Mouse (Mus musculus): ENCODE data around the gene Trim71. TPM values are rescaled to one million over a fixed set of nuclear protein-coding genes. Genes with fewer than 3 reads are reported as not detected.

Gene Trim71
- total and polyA plus RNA-seq, 2 experiments, result not detected

GRCm38 (mm10) chr9:114466871-114467270, 97.3 kb downstream of the Trim71 start:
- no peaks in the 10 kb centered on the region for H3K27me3 ChIP-seq (ENCODE audit: control insufficient read depth, insufficient read depth, low read length)
- DNase-seq (ENCODE audit: extremely low read depth, low read depth, low spot score), result no peak
- H3K4me1 ChIP-seq (ENCODE audit: control insufficient read depth, insufficient read depth, low read length), result no peaks in the 10 kb centered on the region
- peaks cover 6% of the 10 kb centered on the region; the same call in 1 of the 2 replicates for H3K36me3 ChIP-seq (ENCODE audit: control insufficient read depth, insufficient read depth, low read length)
- no peak overlapping the region for H3K9ac ChIP-seq (ENCODE audit: low read depth, low read length)
- TF ChIP-seq CTCF (IDR thresholded peaks at IDR 0.05; ENCODE audit: low read depth, low read length), result no peak
- TF ChIP-seq POLR2A (IDR thresholded peaks at IDR 0.05; ENCODE audit: extremely low read depth, insufficient read depth, low read length), result no peak
- no peak overlapping the region for H3K4me3 ChIP-seq (ENCODE audit: insufficient read depth, low read depth, low read length)
- WGBS, result 90% methylated on average over 7 of the region's 7 CpGs
- no peaks in the 10 kb centered on the region for H3K79me2 ChIP-seq (ENCODE audit: control insufficient read depth, insufficient read depth, low read length)
- H3K27ac ChIP-seq (replicated peaks; ENCODE audit: insufficient read depth, low read depth, low read length), result no peak overlapping the region

- no peak overlapping the region for H3K9ac ChIP-seq (ENCODE audit: low read depth, low read length)
- TF ChIP-seq CTCF (IDR thresholded peaks at IDR 0.05; ENCODE audit: low read depth, low read length), result no peak
- no peak for TF ChIP-seq POLR2A (IDR thresholded peaks at IDR 0.05; ENCODE audit: extremely low read depth, insufficient read depth, low read length)
- peaks cover 8% of the 10 kb centered on the region; the same call in 1 of the 2 replicates for H3K36me3 ChIP-seq (ENCODE audit: control insufficient read depth, insufficient read depth, low read length)
- no peaks in the 10 kb centered on the region for H3K79me2 ChIP-seq (ENCODE audit: control insufficient read depth, insufficient read depth, low read length)
- H3K4me1 ChIP-seq (ENCODE audit: control insufficient read depth, insufficient read depth, low read length), result no peaks in the 10 kb centered on the region
- H3K4me3 ChIP-seq (ENCODE audit: insufficient read depth, low read depth, low read length), result no peak overlapping the region
- no peak overlapping the region for H3K27ac ChIP-seq (replicated peaks; ENCODE audit: insufficient read depth, low read depth, low read length)
- WGBS, result 82% methylated on average over 6 of the region's 6 CpGs
- no peak for DNase-seq (ENCODE audit: extremely low read depth, low read depth, low spot score)
- no peaks in the 10 kb centered on the region for H3K27me3 ChIP-seq (ENCODE audit: control insufficient read depth, insufficient read depth, low read length)
Observed at GRCm38 (mm10) chr9:114465442-114465841, 98.7 kb downstream of the Trim71 start.

- TF ChIP-seq POLR2A (IDR thresholded peaks at IDR 0.05; ENCODE audit: extremely low read depth, insufficient read depth, low read length) (no peak), CTCF (IDR thresholded peaks at IDR 0.05; ENCODE audit: low read depth, low read length) (no peak)
- Histone ChIP-seq H3K9ac (ENCODE audit: low read depth, low read length) (no peak overlapping the region), H3K36me3 (ENCODE audit: control insufficient read depth, insufficient read depth, low read length) (peaks cover 10% of the 10 kb centered on the region; the same call in 1 of the 2 replicates)
Observed at GRCm38 (mm10) chr9:114462569-114462968, 101.6 kb downstream of the Trim71 start.

GRCm38 (mm10) chr9:114458436-114458835, 105.7 kb downstream of the Trim71 start:
- Histone ChIP-seq H3K4me1 (ENCODE audit: control insufficient read depth, insufficient read depth, low read length) (no peaks in the 10 kb centered on the region), H3K79me2 (ENCODE audit: control insufficient read depth, insufficient read depth, low read length) (no peaks in the 10 kb centered on the region), H3K27me3 (ENCODE audit: control insufficient read depth, insufficient read depth, low read length) (no peaks in the 10 kb centered on the region), H3K36me3 (ENCODE audit: control insufficient read depth, insufficient read depth, low read length) (peaks cover 13% of the 10 kb centered on the region; the same call in 1 of the 2 replicates), H3K4me3 (ENCODE audit: insufficient read depth, low read depth, low read length) (no peak overlapping the region), H3K9ac (ENCODE audit: low read depth, low read length) (no peak overlapping the region), H3K27ac (replicated peaks; ENCODE audit: insufficient read depth, low read depth, low read length) (no peak overlapping the region)
- DNase-seq (ENCODE audit: extremely low read depth, low read depth, low spot score), result no peak
- TF ChIP-seq POLR2A (IDR thresholded peaks at IDR 0.05; ENCODE audit: extremely low read depth, insufficient read depth, low read length), result no peak
- TF ChIP-seq CTCF (IDR thresholded peaks at IDR 0.05; ENCODE audit: low read depth, low read length), result no peak
- WGBS, result 90% methylated on average over 3 of the region's 3 CpGs

More at GRCm38 (mm10) chr9:114462569-114462968, 101.6 kb downstream of the Trim71 start:
- H3K4me1 ChIP-seq (ENCODE audit: control insufficient read depth, insufficient read depth, low read length), result no peaks in the 10 kb centered on the region
- H3K4me3 ChIP-seq (ENCODE audit: insufficient read depth, low read depth, low read length), result no peak overlapping the region
- no peak for DNase-seq (ENCODE audit: extremely low read depth, low read depth, low spot score)
- no peak overlapping the region for H3K27ac ChIP-seq (replicated peaks; ENCODE audit: insufficient read depth, low read depth, low read length)
- H3K27me3 ChIP-seq (ENCODE audit: control insufficient read depth, insufficient read depth, low read length), result no peaks in the 10 kb centered on the region
- WGBS, result 95% methylated on average over 7 of the region's 7 CpGs
- H3K79me2 ChIP-seq (ENCODE audit: control insufficient read depth, insufficient read depth, low read length), result no peaks in the 10 kb centered on the region

Other genes starting within 250 kb of the Trim71 start
- 0.67 TPM in 1 of 2 replicates, not detected in the other for gene Bcl2a1c, start 234.2 kb downstream of the Trim71 start, total RNA-seq (2014; rRNA removed)
- gene Bcl2a1c, start 234.2 kb downstream of the Trim71 start, polyA plus RNA-seq (2012; rRNA removed), result not detected in 2 replicates
- gene Crtap, start 173.7 kb downstream of the Trim71 start, total RNA-seq (2014; rRNA removed), result 4.8 and 5.5 TPM in 2 replicates
- gene Crtap, start 173.7 kb downstream of the Trim71 start, polyA plus RNA-seq (2012; rRNA removed), result 9.6 and 12.7 TPM in 2 replicates
- gene Glb1, start 163.3 kb downstream of the Trim71 start, total RNA-seq (2014; rRNA removed), result 13.2 and 13.6 TPM in 2 replicates
- 14.4 and 16.7 TPM in 2 replicates for gene Glb1, start 163.3 kb downstream of the Trim71 start, polyA plus RNA-seq (2012; rRNA removed)
- 3.0 and 4.4 TPM in 2 replicates for gene Tmppe, start 163.3 kb downstream of the Trim71 start, total RNA-seq (2014; rRNA removed)
- 2.3 and 3.6 TPM in 2 replicates for gene Tmppe, start 163.3 kb downstream of the Trim71 start, polyA plus RNA-seq (2012; rRNA removed)
- 0.09 and 0.13 TPM in 2 replicates for gene Ccr4, start 59.5 kb downstream of the Trim71 start, total RNA-seq (2014; rRNA removed)
- gene Ccr4, start 59.5 kb downstream of the Trim71 start, polyA plus RNA-seq (2012; rRNA removed), result 0.29 TPM in 1 of 2 replicates, not detected in the other
- gene C130032M10Rik, start 48.7 kb downstream of the Trim71 start, total RNA-seq (2014; rRNA removed), result not detected in 2 replicates
- gene C130032M10Rik, start 48.7 kb downstream of the Trim71 start, polyA plus RNA-seq (2012; rRNA removed), result not detected in 2 replicates
- 15.2 and 15.4 TPM in 2 replicates for gene Cnot10, start 75.8 kb upstream of the Trim71 start, total RNA-seq (2014; rRNA removed)
- gene Cnot10, start 75.8 kb upstream of the Trim71 start, polyA plus RNA-seq (2012; rRNA removed), result 9.4 and 10.7 TPM in 2 replicates
- gene Dync1li1, start 124.4 kb upstream of the Trim71 start, total RNA-seq (2014; rRNA removed), result 15.7 and 16.1 TPM in 2 replicates
- gene Dync1li1, start 124.4 kb upstream of the Trim71 start, polyA plus RNA-seq (2012; rRNA removed), result 4.3 and 4.5 TPM in 2 replicates
- gene Cmtm6, start 166.7 kb upstream of the Trim71 start, total RNA-seq (2014; rRNA removed), result 56.0 and 58.8 TPM in 2 replicates
- 54.7 and 69.0 TPM in 2 replicates for gene Cmtm6, start 166.7 kb upstream of the Trim71 start, polyA plus RNA-seq (2012; rRNA removed)
- 5.3 and 6.2 TPM in 2 replicates for gene Cmtm7, start 217.5 kb upstream of the Trim71 start, total RNA-seq (2014; rRNA removed)
- 10.5 and 17.3 TPM in 2 replicates for gene Cmtm7, start 217.5 kb upstream of the Trim71 start, polyA plus RNA-seq (2012; rRNA removed)